Mouse (Mus musculus) cortical plate, adult 2 months (tissue): ENCODE results near the gene Snx29.

ENCODE experiments used
- CTCF ChIP-seq: fragments of 200-500 bp; IDR thresholded peaks from 2 replicates; pipeline ENCODE4 v1.5.1; 2011; ENCODE audit warnings: mild to moderate bottlenecking, control low read depth, low read length; ENCODE audit not compliant: insufficient read depth; ENCODE audit errors: extremely low read depth
- POLR2A ChIP-seq: fragments of 200-500 bp; IDR thresholded peaks from 2 replicates; pipeline ENCODE4 v1.6.1; 2011; ENCODE audit warnings: mild to moderate bottlenecking, low read length, control low read depth; ENCODE audit not compliant: insufficient read depth; ENCODE audit errors: extremely low read depth

GRCm38 (mm10) chr16:11668878-11669277 lies 346.2 kb downstream of the Snx29 start:
- TF ChIP-seq CTCF (no peak), POLR2A (no peak)
